Mouse (Mus musculus) myocyte (in vitro differentiated cells): Measurements from ENCODE around the gene Slc7a5. TPM values are rescaled to one million over a fixed set of nuclear protein-coding genes. Genes with fewer than 3 reads are reported as not detected.
A peak's percentile ranks its signal among the peaks of the same experiment; 100 is the strongest.

Experiments used
- H3K27me3 ChIP-seq: one replicate; pipeline ENCODE4 v1.6.1; 2011; ENCODE audit not compliant: control insufficient read depth, insufficient read depth, insufficient read length
- H3K36me3 ChIP-seq: one replicate; pipeline ENCODE4 v1.6.1; 2011; ENCODE audit not compliant: control insufficient read depth, insufficient read depth
- H3K4me2 ChIP-seq: one replicate; pipeline ENCODE4 v1.6.1; 2011; ENCODE audit warnings: low read depth, control low read depth
- H3K4me3 ChIP-seq: one replicate; pipeline ENCODE4 v1.5.1; 2011; ENCODE audit warnings: mild to moderate bottlenecking, control low read depth, moderate library complexity
- H3K79me2 ChIP-seq: one replicate; pipeline ENCODE4 v1.6.1; 2011; ENCODE audit not compliant: control insufficient read depth, insufficient read depth
- H3ac ChIP-seq: one replicate; pipeline ENCODE4 v1.6.1; 2011; ENCODE audit not compliant: control insufficient read depth, insufficient read length
- CEBPB ChIP-seq: IDR thresholded peaks from 2 replicates; pipeline ENCODE4 v1.6.1; 2011; ENCODE audit warnings: mild to moderate bottlenecking, moderate library complexity; ENCODE audit not compliant: poor library complexity, insufficient read depth, severe bottlenecking
- E2F4 ChIP-seq: IDR thresholded peaks from one replicate; pipeline ENCODE4 v1.6.1; 2011; ENCODE audit warnings: mild to moderate bottlenecking, control low read depth, moderate library complexity; ENCODE audit not compliant: insufficient read depth
- MAX ChIP-seq: IDR thresholded peaks from one replicate; pipeline ENCODE4 v1.6.1; 2011; ENCODE audit warnings: low read depth, mild to moderate bottlenecking, control low read depth
- MYOD1 ChIP-seq, 3 experiments: IDR thresholded peaks; one replicate each; pipeline ENCODE4 v1.6.1; 2011; ENCODE audit warnings: control low read depth in 2 of 3, low read depth in 2 of 3, mild to moderate bottlenecking in 2 of 3, moderate library complexity in 1 of 3; ENCODE audit not compliant: insufficient read length in 2 of 3, control insufficient read depth in 1 of 3
- MYOG ChIP-seq, 3 experiments: IDR thresholded peaks; one replicate each; pipeline ENCODE4 v1.6.1; 2011; ENCODE audit warnings: control low read depth in 2 of 3, low read depth in 2 of 3, mild to moderate bottlenecking in 2 of 3; ENCODE audit not compliant: insufficient read length in 2 of 3, control insufficient read depth in 1 of 3, insufficient read depth in 1 of 3
- POLR2A ChIP-seq: IDR thresholded peaks from one replicate; pipeline ENCODE4 v1.6.1; 2011; ENCODE audit warnings: low read depth, mild to moderate bottlenecking, control low read depth, moderate library complexity; ENCODE audit not compliant: insufficient read length
- POLR2AphosphoS2 ChIP-seq: IDR thresholded peaks from one replicate; pipeline ENCODE4 v1.6.1; 2011; ENCODE audit warnings: low read depth, control low read depth; ENCODE audit not compliant: insufficient read length
- REST ChIP-seq: IDR thresholded peaks from one replicate; pipeline ENCODE4 v1.6.1; 2011; ENCODE audit warnings: mild to moderate bottlenecking, control low read depth, moderate library complexity; ENCODE audit not compliant: insufficient read depth, insufficient read length
- SRF ChIP-seq: IDR thresholded peaks from one replicate; pipeline ENCODE4 v1.6.1; 2011; ENCODE audit warnings: low read depth; ENCODE audit not compliant: control insufficient read depth, insufficient read length
- TCF12 ChIP-seq: IDR thresholded peaks from one replicate; pipeline ENCODE4 v1.6.1; 2011; ENCODE audit warnings: mild to moderate bottlenecking, control low read depth; ENCODE audit not compliant: poor library complexity, insufficient read depth, severe bottlenecking
- TCF3 ChIP-seq: IDR thresholded peaks from one replicate; pipeline ENCODE4 v1.6.1; 2011; ENCODE audit warnings: low read depth, control low read depth; ENCODE audit not compliant: insufficient read length
- USF1 ChIP-seq: IDR thresholded peaks from one replicate; pipeline ENCODE4 v1.6.1; 2011; ENCODE audit warnings: low read depth, mild to moderate bottlenecking, control low read depth, moderate library complexity
- polyA plus RNA-seq: library from polyadenylated mRNA; unstranded; fragments of >200 nt; fragmentation: generic; extraction: Trizol; gene quantifications from one replicate; pipeline ENCODE4 v1.2.1, GENCODE M21; 2012; ENCODE audit warnings: missing spikeins

Gene Slc7a5
- polyA plus RNA-seq, 1 experiment = 612 TPM

DNA sequence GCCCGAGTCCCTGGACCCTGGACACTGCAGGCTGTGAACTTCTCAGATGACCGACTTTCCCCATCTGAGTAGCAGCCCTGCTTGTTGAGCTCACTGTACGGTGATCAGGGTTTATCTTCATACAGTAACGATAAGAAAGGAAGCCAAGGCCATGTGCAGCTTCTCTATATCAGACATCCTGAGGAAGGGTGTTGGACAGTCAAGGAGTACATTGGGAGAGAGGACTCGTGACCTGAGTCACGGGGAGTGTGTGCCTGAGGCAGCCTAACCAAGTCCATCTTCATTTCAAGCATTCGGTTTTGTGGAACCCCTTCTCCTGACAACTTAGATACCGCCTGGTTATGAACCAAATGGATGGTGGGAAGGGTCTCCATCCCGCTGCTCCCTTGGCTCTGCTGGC lies 32.0 kb downstream of the Slc7a5 start:
- no peaks in the 10 kb centered on the region for H3K36me3 ChIP-seq
- no peak overlapping the region for H3K4me2 ChIP-seq
- no peak overlapping the region for H3ac ChIP-seq
- H3K79me2 ChIP-seq = no peaks in the 10 kb centered on the region
- no peaks in the 10 kb centered on the region for H3K27me3 ChIP-seq
- TF ChIP-seq E2F4 (no peak), TCF3 (no peak), POLR2AphosphoS2 (peak; percentile 4), MYOD1 (IDR thresholded peaks at IDR 0.05; ENCODE audit: control insufficient read depth in 1 of 3, insufficient read length in 2 of 3, low read depth in 2 of 3) (no peak)
- no peak overlapping the region for H3K4me3 ChIP-seq

DNA sequence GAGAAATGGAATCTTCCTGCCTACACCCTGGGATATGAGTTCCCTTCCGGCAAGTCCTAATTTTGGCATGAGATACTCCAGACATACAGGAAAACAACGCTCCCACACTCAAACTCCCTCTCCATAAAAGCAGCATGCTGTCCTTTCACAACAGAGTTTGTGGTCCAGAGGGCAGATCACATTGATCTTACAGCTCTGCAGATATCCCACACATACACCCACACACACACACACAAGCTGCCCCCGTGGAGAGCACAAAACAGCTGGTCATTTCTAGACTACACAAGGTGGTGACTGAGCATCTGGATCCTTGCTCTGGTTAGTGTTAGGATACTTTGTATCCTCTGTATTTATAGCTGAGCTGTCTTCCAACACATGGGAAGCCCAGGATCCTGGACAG lies 32.4 kb downstream of the Slc7a5 start:
- Histone ChIP-seq H3K36me3 (no peaks in the 10 kb centered on the region), H3K27me3 (no peaks in the 10 kb centered on the region), H3K79me2 (no peaks in the 10 kb centered on the region), H3K4me3 (no peak overlapping the region), H3K4me2 (no peak overlapping the region), H3ac (no peak overlapping the region)
- TF ChIP-seq MYOG (IDR thresholded peaks at IDR 0.05; ENCODE audit: control insufficient read depth in 1 of 3, insufficient read depth in 1 of 3, insufficient read length in 2 of 3, low read depth in 2 of 3) (no peak), MYOD1 (IDR thresholded peaks at IDR 0.05; ENCODE audit: control insufficient read depth in 1 of 3, insufficient read length in 2 of 3, low read depth in 2 of 3) (no peak), SRF (no peak), REST (no peak), POLR2AphosphoS2 (no peak), USF1 (no peak), TCF12 (no peak), TCF3 (no peak), MAX (no peak), POLR2A (no peak), E2F4 (no peak), CEBPB (no peak)

GRCm38 (mm10) chr8:121874031-121874430 lies 33.5 kb downstream of the Slc7a5 start:
- Histone ChIP-seq H3K27me3 (no peaks in the 10 kb centered on the region), H3K79me2 (no peaks in the 10 kb centered on the region), H3K36me3 (no peaks in the 10 kb centered on the region), H3ac (no peak overlapping the region), H3K4me2 (no peak overlapping the region), H3K4me3 (no peak overlapping the region)
- TF ChIP-seq MAX (no peak), E2F4 (no peak), SRF (no peak), USF1 (no peak), MYOD1 (IDR thresholded peaks at IDR 0.05; ENCODE audit: control insufficient read depth in 1 of 3, insufficient read length in 2 of 3, low read depth in 2 of 3) (no peak), CEBPB (no peak), POLR2A (no peak), REST (no peak), TCF12 (no peak), MYOG (IDR thresholded peaks at IDR 0.05; ENCODE audit: control insufficient read depth in 1 of 3, insufficient read depth in 1 of 3, insufficient read length in 2 of 3, low read depth in 2 of 3) (no peak), TCF3 (no peak), POLR2AphosphoS2 (no peak)

DNA sequence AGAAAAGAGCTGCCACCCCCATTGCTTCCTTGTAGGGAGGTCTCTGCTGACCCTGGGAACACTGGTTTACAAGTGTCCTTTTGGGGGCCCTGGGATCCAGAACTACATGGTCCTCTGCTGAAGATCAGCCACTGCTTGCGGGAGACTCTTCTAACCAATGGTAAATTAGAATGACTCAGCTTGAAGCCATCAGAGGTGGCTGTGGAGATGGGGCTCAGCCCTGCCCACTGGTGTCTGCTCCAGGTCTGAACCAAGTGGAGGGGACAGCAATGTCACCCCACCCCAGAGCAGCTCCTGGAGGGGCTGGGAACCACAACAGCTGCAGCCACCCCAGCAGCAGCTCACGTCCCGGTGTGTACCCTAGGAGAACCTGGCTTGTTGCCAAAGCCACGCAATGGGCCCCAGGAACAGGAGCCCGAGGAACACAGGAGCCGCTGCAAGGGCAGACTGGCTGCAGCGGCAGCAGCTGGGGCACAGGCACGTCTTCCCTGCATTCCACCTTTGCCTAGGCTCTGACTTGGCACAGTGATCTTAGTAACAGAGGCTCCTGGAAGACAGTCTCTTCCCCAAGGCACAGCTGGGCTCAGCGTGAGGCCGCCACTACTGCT lies 35.6 kb downstream of the Slc7a5 start:
- no peak overlapping the region for H3K4me3 ChIP-seq
- H3K4me2 ChIP-seq = peak overlapping the region; percentile 34
- H3K36me3 ChIP-seq = no peaks in the 10 kb centered on the region
- H3ac ChIP-seq = no peak overlapping the region
- peak in 1 of 3 experiments; percentile 77 for TF ChIP-seq MYOG (IDR thresholded peaks at IDR 0.05; ENCODE audit: control insufficient read depth in 1 of 3, insufficient read depth in 1 of 3, insufficient read length in 2 of 3, low read depth in 2 of 3)
- peak in 1 of 3 experiments; percentile 53 for TF ChIP-seq MYOD1 (IDR thresholded peaks at IDR 0.05; ENCODE audit: control insufficient read depth in 1 of 3, insufficient read length in 2 of 3, low read depth in 2 of 3)
- no peak for TF ChIP-seq POLR2AphosphoS2
- TF ChIP-seq TCF3 = no peak
- no peak for TF ChIP-seq SRF
- no peak for TF ChIP-seq USF1
- TF ChIP-seq POLR2A = no peak
- no peak for TF ChIP-seq E2F4
- no peak for TF ChIP-seq MAX
- no peak for TF ChIP-seq TCF12
- no peak for TF ChIP-seq REST
- H3K27me3 ChIP-seq = no peaks in the 10 kb centered on the region
- H3K79me2 ChIP-seq = no peaks in the 10 kb centered on the region

DNA sequence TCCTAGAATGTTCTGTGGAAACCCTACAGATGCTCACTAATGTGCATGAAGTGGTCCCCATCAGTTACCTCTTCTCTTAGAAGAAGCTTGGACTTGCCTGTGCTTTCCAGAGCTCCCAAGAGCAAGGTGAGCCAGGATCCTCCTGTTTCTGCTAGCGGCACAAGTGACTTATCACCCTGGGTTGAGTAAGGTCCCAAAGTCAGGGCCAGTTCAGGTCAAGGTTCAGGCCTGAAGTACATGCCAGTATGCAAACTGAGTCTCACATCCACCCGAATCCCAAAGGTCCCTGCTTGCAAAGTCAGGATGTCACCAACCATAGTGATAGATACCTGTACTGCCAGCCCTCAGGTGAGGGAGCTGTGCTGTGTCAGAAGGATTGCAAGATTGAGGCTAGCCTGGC lies 37.3 kb downstream of the Slc7a5 start:
- H3K27me3 ChIP-seq = no peaks in the 10 kb centered on the region

More for the DNA sequence above, 37.3 kb downstream of the Slc7a5 start:
- H3K36me3 ChIP-seq = no peaks in the 10 kb centered on the region
- H3K4me2 ChIP-seq = no peak overlapping the region
- no peak overlapping the region for H3K4me3 ChIP-seq
- TF ChIP-seq USF1 (no peak), POLR2AphosphoS2 (no peak), REST (no peak), MYOD1 (IDR thresholded peaks at IDR 0.05; ENCODE audit: control insufficient read depth in 1 of 3, insufficient read length in 2 of 3, low read depth in 2 of 3) (no peak), CEBPB (no peak), E2F4 (no peak), TCF3 (no peak), MYOG (IDR thresholded peaks at IDR 0.05; ENCODE audit: control insufficient read depth in 1 of 3, insufficient read depth in 1 of 3, insufficient read length in 2 of 3, low read depth in 2 of 3) (no peak), POLR2A (no peak), SRF (no peak), MAX (no peak), TCF12 (no peak)
- no peak overlapping the region for H3ac ChIP-seq
- no peaks in the 10 kb centered on the region for H3K79me2 ChIP-seq
